Mouse (Mus musculus): Measurements from ENCODE around the gene 4930564D02Rik. TPM values are rescaled to one million over a fixed set of nuclear protein-coding genes. Genes with fewer than 3 reads are reported as not detected.

4930564D02Rik gene
- polyA plus RNA-seq, 1 experiment: not detected

- TF ChIP-seq POLR2A (IDR thresholded peaks at IDR 0.05; ENCODE audit: low read depth, low read length) (no peak), CTCF (IDR thresholded peaks at IDR 0.05; ENCODE audit: borderline replicate concordance, insufficient read depth, low read length) (no peak)
- Histone ChIP-seq H3K4me1 (ENCODE audit: control insufficient read depth, insufficient read depth, low read length) (no peaks in the 10 kb centered on the region), H3K27ac (ENCODE audit: insufficient read depth, low read length) (no peak overlapping the region), H3K4me3 (ENCODE audit: insufficient read depth, low read length) (no peak overlapping the region)
These were observed 5.9 kb downstream of the 4930564D02Rik start for GRCm38 (mm10) chr3:105072536-105072935.

- no peak overlapping the region for H3K4me3 ChIP-seq (ENCODE audit: insufficient read depth, low read length)
- TF ChIP-seq POLR2A (IDR thresholded peaks at IDR 0.05; ENCODE audit: low read depth, low read length): no peak
- no peak for TF ChIP-seq CTCF (IDR thresholded peaks at IDR 0.05; ENCODE audit: borderline replicate concordance, insufficient read depth, low read length)
- H3K27ac ChIP-seq (ENCODE audit: insufficient read depth, low read length): no peak overlapping the region
- no peaks in the 10 kb centered on the region for H3K4me1 ChIP-seq (ENCODE audit: control insufficient read depth, insufficient read depth, low read length)
These were observed 9.2 kb downstream of the 4930564D02Rik start for GRCm38 (mm10) chr3:105075796-105076195.

- TF ChIP-seq POLR2A (IDR thresholded peaks at IDR 0.05; ENCODE audit: low read depth, low read length): no peak
- TF ChIP-seq CTCF (IDR thresholded peaks at IDR 0.05; ENCODE audit: borderline replicate concordance, insufficient read depth, low read length): peak; percentile 82
- Histone ChIP-seq H3K4me1 (ENCODE audit: control insufficient read depth, insufficient read depth, low read length) (no peaks in the 10 kb centered on the region), H3K4me3 (ENCODE audit: insufficient read depth, low read length) (no peak overlapping the region), H3K27ac (ENCODE audit: insufficient read depth, low read length) (no peak overlapping the region)
These were observed 11.7 kb downstream of the 4930564D02Rik start for GRCm38 (mm10) chr3:105078231-105078826.

GRCm38 (mm10) chr3:105087344-105087743 lies 20.7 kb downstream of the 4930564D02Rik start:
- Histone ChIP-seq H3K4me3 (ENCODE audit: insufficient read depth, low read length) (no peak overlapping the region), H3K4me1 (ENCODE audit: control insufficient read depth, insufficient read depth, low read length) (no peaks in the 10 kb centered on the region; the same call in 1 of the 2 replicates), H3K27ac (ENCODE audit: insufficient read depth, low read length) (no peak overlapping the region)
- TF ChIP-seq POLR2A (IDR thresholded peaks at IDR 0.05; ENCODE audit: low read depth, low read length) (no peak), CTCF (IDR thresholded peaks at IDR 0.05; ENCODE audit: borderline replicate concordance, insufficient read depth, low read length) (no peak)

GRCm38 (mm10) chr3:105088638-105089037 lies 22.0 kb downstream of the 4930564D02Rik start:
- Histone ChIP-seq H3K4me1 (ENCODE audit: control insufficient read depth, insufficient read depth, low read length) (no peaks in the 10 kb centered on the region; the same call in 1 of the 2 replicates), H3K27ac (ENCODE audit: insufficient read depth, low read length) (no peak overlapping the region), H3K4me3 (ENCODE audit: insufficient read depth, low read length) (no peak overlapping the region)
- TF ChIP-seq CTCF (IDR thresholded peaks at IDR 0.05; ENCODE audit: borderline replicate concordance, insufficient read depth, low read length): no peak
- TF ChIP-seq POLR2A (IDR thresholded peaks at IDR 0.05; ENCODE audit: low read depth, low read length): no peak

- H3K27ac ChIP-seq (ENCODE audit: insufficient read depth, low read length): no peak overlapping the region
- TF ChIP-seq CTCF (IDR thresholded peaks at IDR 0.05; ENCODE audit: borderline replicate concordance, insufficient read depth, low read length): no peak
- no peak for TF ChIP-seq POLR2A (IDR thresholded peaks at IDR 0.05; ENCODE audit: low read depth, low read length)
- H3K4me3 ChIP-seq (ENCODE audit: insufficient read depth, low read length): no peak overlapping the region
- no peaks in the 10 kb centered on the region; the same call in 1 of the 2 replicates for H3K4me1 ChIP-seq (ENCODE audit: control insufficient read depth, insufficient read depth, low read length)
These were observed 23.5 kb downstream of the 4930564D02Rik start for GRCm38 (mm10) chr3:105090147-105090546.

GRCm38 (mm10) chr3:105090981-105091380 lies 24.3 kb downstream of the 4930564D02Rik start:
- Histone ChIP-seq H3K4me3 (ENCODE audit: insufficient read depth, low read length) (no peak overlapping the region), H3K27ac (ENCODE audit: insufficient read depth, low read length) (no peak overlapping the region), H3K4me1 (ENCODE audit: control insufficient read depth, insufficient read depth, low read length) (no peaks in the 10 kb centered on the region; the same call in 1 of the 2 replicates)
- TF ChIP-seq CTCF (IDR thresholded peaks at IDR 0.05; ENCODE audit: borderline replicate concordance, insufficient read depth, low read length) (peak; percentile 74; the same call in 1 of the 2 replicates), POLR2A (IDR thresholded peaks at IDR 0.05; ENCODE audit: low read depth, low read length) (no peak)

GRCm38 (mm10) chr3:105092721-105093505 lies 26.3 kb downstream of the 4930564D02Rik start:
- no peak for TF ChIP-seq POLR2A (IDR thresholded peaks at IDR 0.05; ENCODE audit: low read depth, low read length)
- no peak for TF ChIP-seq CTCF (IDR thresholded peaks at IDR 0.05; ENCODE audit: borderline replicate concordance, insufficient read depth, low read length)
- Histone ChIP-seq H3K4me3 (ENCODE audit: insufficient read depth, low read length) (no peak overlapping the region), H3K27ac (ENCODE audit: insufficient read depth, low read length) (no peak overlapping the region), H3K4me1 (ENCODE audit: control insufficient read depth, insufficient read depth, low read length) (no peaks in the 10 kb centered on the region; the same call in 1 of the 2 replicates)

GRCm38 (mm10) chr3:105094448-105094847 lies 27.8 kb downstream of the 4930564D02Rik start:
- H3K4me1 ChIP-seq (ENCODE audit: control insufficient read depth, insufficient read depth, low read length): no peaks in the 10 kb centered on the region; the same call in 1 of the 2 replicates
- no peak for TF ChIP-seq POLR2A (IDR thresholded peaks at IDR 0.05; ENCODE audit: low read depth, low read length)
- TF ChIP-seq CTCF (IDR thresholded peaks at IDR 0.05; ENCODE audit: borderline replicate concordance, insufficient read depth, low read length): no peak
- no peak overlapping the region for H3K27ac ChIP-seq (ENCODE audit: insufficient read depth, low read length)
- H3K4me3 ChIP-seq (ENCODE audit: insufficient read depth, low read length): no peak overlapping the region

- Histone ChIP-seq H3K4me3 (ENCODE audit: insufficient read depth, low read length) (no peak overlapping the region), H3K27ac (ENCODE audit: insufficient read depth, low read length) (no peak overlapping the region), H3K4me1 (ENCODE audit: control insufficient read depth, insufficient read depth, low read length) (no peaks in the 10 kb centered on the region; the same call in none of the 2 replicates)
- no peak for TF ChIP-seq POLR2A (IDR thresholded peaks at IDR 0.05; ENCODE audit: low read depth, low read length)
- TF ChIP-seq CTCF (IDR thresholded peaks at IDR 0.05; ENCODE audit: borderline replicate concordance, insufficient read depth, low read length): no peak
These were observed 28.4 kb downstream of the 4930564D02Rik start for GRCm38 (mm10) chr3:105095026-105095425.

All from embryonic fibroblast, embryonic 13.5 days (primary cell).